Mouse (Mus musculus) liver, embryonic 13.5 days (tissue): ENCODE measurements at regions not wholly inside any gene's neighbourhood (a gene's known extent, or its start where the extent isn't known, plus 50 kb on each side); places are given as distances from the start of the nearest gene placed in this dataset.

ENCODE experiments used
- ATAC-seq: fragments of 200-750 bp; cut with Nextera tagmentation; 2 replicates; pipeline ENCODE4 v1.8.0; 2017; ENCODE audit warnings: low read depth, mild to moderate bottlenecking, moderate number of reproducible peaks, moderate library complexity
- DNase-seq: peaks from one replicate; pipeline ENCODE4 v3.0.0; 2022
- H3K27ac ChIP-seq: fragments of 300-500 bp; sonication (generic); 2 replicates; pipeline ENCODE4 v1.5.1; 2015; ENCODE audit warnings: moderate library complexity, mild to moderate bottlenecking, inconsistent platforms
- H3K27me3 ChIP-seq: fragments of 300-500 bp; sonication (generic); 2 replicates; pipeline ENCODE4 v1.6.1; 2015; ENCODE audit warnings: mild to moderate bottlenecking, inconsistent platforms
- H3K36me3 ChIP-seq: fragments of 300-500 bp; sonication (generic); 2 replicates; pipeline ENCODE4 v1.6.1; 2015; ENCODE audit warnings: mild to moderate bottlenecking, inconsistent platforms
- H3K4me1 ChIP-seq: fragments of 300-500 bp; sonication (generic); replicated peaks from 2 replicates; pipeline ENCODE4 v1.6.1; 2015; ENCODE audit warnings: inconsistent platforms
- H3K4me2 ChIP-seq: fragments of 300-500 bp; sonication (generic); 2 replicates; pipeline ENCODE4 v1.6.1; 2015; ENCODE audit warnings: inconsistent platforms, mild to moderate bottlenecking, moderate library complexity
- H3K4me3 ChIP-seq: fragments of 300-500 bp; sonication (generic); replicated peaks from 2 replicates; pipeline ENCODE4 v1.5.1; 2015; ENCODE audit warnings: mild to moderate bottlenecking, inconsistent platforms
- H3K9ac ChIP-seq: fragments of 300-500 bp; sonication (generic); 2 replicates; pipeline ENCODE4 v1.6.1; 2015; ENCODE audit warnings: mild to moderate bottlenecking, inconsistent platforms
- H3K9me3 ChIP-seq: fragments of 300-500 bp; sonication (generic); replicated peaks from 2 replicates; pipeline ENCODE4 v1.6.1; 2016; ENCODE audit warnings: inconsistent platforms
- WGBS: fragments of 180-500 bp; shearing (Covaris S2); methylation state at CpG from one replicate; pipeline ENCODE4 v1.1.7; 2015; ENCODE audit not compliant: insufficient replicate concordance; 5-methylcytosine and 5-hydroxymethylcytosine counted together

- WGBS: 61% methylated on average over 2 of the region's 2 CpGs
- ATAC-seq (no peak), DNase-seq (no peak)
- Histone ChIP-seq H3K4me2 (no peak overlapping the region), H3K4me1 (no peaks in the 10 kb centered on the region), H3K9ac (no peak overlapping the region), H3K27me3 (no peaks in the 10 kb centered on the region), H3K36me3 (no peaks in the 10 kb centered on the region), H3K27ac (no peak overlapping the region), H3K9me3 (no peaks in the 10 kb centered on the region), H3K4me3 (no peak overlapping the region)
Observed at GRCm38 (mm10) chr1:69370078-69370477, 262.2 kb upstream of the Erbb4 start.

GRCm38 (mm10) chr1:69367531-69367930 is 259.7 kb upstream of the Erbb4 start:
- no peak overlapping the region for H3K27ac ChIP-seq
- ATAC-seq (no peak), DNase-seq (no peak)
- WGBS: 48% methylated on average over 1 of the region's 1 CpGs
- H3K9ac ChIP-seq: no peak overlapping the region
- H3K4me1 ChIP-seq: no peaks in the 10 kb centered on the region
- no peaks in the 10 kb centered on the region for H3K9me3 ChIP-seq
- no peak overlapping the region for H3K4me3 ChIP-seq
- H3K36me3 ChIP-seq: no peaks in the 10 kb centered on the region
- no peaks in the 10 kb centered on the region for H3K27me3 ChIP-seq
- H3K4me2 ChIP-seq: no peak overlapping the region

GRCm38 (mm10) chr1:69364069-69364468 is 256.2 kb upstream of the Erbb4 start:
- H3K27me3 ChIP-seq: no peaks in the 10 kb centered on the region
- H3K9me3 ChIP-seq: no peaks in the 10 kb centered on the region
- no peaks in the 10 kb centered on the region for H3K4me1 ChIP-seq
- no peak overlapping the region for H3K4me2 ChIP-seq
- DNase-seq: no peak
- no peak overlapping the region for H3K9ac ChIP-seq
- H3K36me3 ChIP-seq: no peaks in the 10 kb centered on the region
- H3K27ac ChIP-seq: no peak overlapping the region
- ATAC-seq: no peak
- no peak overlapping the region for H3K4me3 ChIP-seq

GRCm38 (mm10) chr1:69357548-69357947 is 249.7 kb upstream of the Erbb4 start:
- no peak overlapping the region for H3K4me2 ChIP-seq
- WGBS: 27% methylated on average over 7 of the region's 7 CpGs
- H3K27ac ChIP-seq: no peak overlapping the region
- no peak overlapping the region for H3K9ac ChIP-seq
- DNase-seq: no peak
- H3K9me3 ChIP-seq: no peaks in the 10 kb centered on the region
- no peak for ATAC-seq
- no peak overlapping the region for H3K4me3 ChIP-seq
- H3K27me3 ChIP-seq: no peaks in the 10 kb centered on the region
- H3K36me3 ChIP-seq: no peaks in the 10 kb centered on the region
- no peaks in the 10 kb centered on the region for H3K4me1 ChIP-seq

- no peaks in the 10 kb centered on the region for H3K36me3 ChIP-seq
- no peaks in the 10 kb centered on the region for H3K27me3 ChIP-seq
- ATAC-seq (no peak), DNase-seq (no peak)
- no peak overlapping the region for H3K4me2 ChIP-seq
- 67% methylated on average over 2 of the region's 2 CpGs for WGBS
- no peaks in the 10 kb centered on the region for H3K4me1 ChIP-seq
- H3K9me3 ChIP-seq: no peaks in the 10 kb centered on the region
- no peak overlapping the region for H3K27ac ChIP-seq
- no peak overlapping the region for H3K4me3 ChIP-seq
- no peak overlapping the region for H3K9ac ChIP-seq
Observed at GRCm38 (mm10) chr1:69350417-69350816, 242.6 kb upstream of the Erbb4 start.

GRCm38 (mm10) chr1:69349826-69350225 is 242.0 kb upstream of the Erbb4 start:
- Histone ChIP-seq H3K4me3 (no peak overlapping the region), H3K9me3 (no peaks in the 10 kb centered on the region), H3K4me1 (no peaks in the 10 kb centered on the region), H3K4me2 (no peak overlapping the region), H3K9ac (no peak overlapping the region), H3K36me3 (no peaks in the 10 kb centered on the region), H3K27me3 (no peaks in the 10 kb centered on the region), H3K27ac (no peak overlapping the region)
- ATAC-seq (no peak), DNase-seq (no peak)
- WGBS: 34% methylated on average over 6 of the region's 6 CpGs

GRCm38 (mm10) chr1:69342100-69342499 is 234.2 kb upstream of the Erbb4 start:
- no peaks in the 10 kb centered on the region for H3K4me1 ChIP-seq
- ATAC-seq (no peak), DNase-seq (no peak)
- no peak overlapping the region for H3K9ac ChIP-seq
- no peaks in the 10 kb centered on the region for H3K9me3 ChIP-seq
- WGBS: 65% methylated on average over 4 of the region's 4 CpGs
- H3K36me3 ChIP-seq: no peaks in the 10 kb centered on the region
- H3K4me2 ChIP-seq: no peak overlapping the region
- no peak overlapping the region for H3K27ac ChIP-seq
- no peaks in the 10 kb centered on the region for H3K27me3 ChIP-seq
- no peak overlapping the region for H3K4me3 ChIP-seq

- DNase-seq (no peak), ATAC-seq (no peak)
- Histone ChIP-seq H3K36me3 (no peaks in the 10 kb centered on the region), H3K27me3 (no peaks in the 10 kb centered on the region), H3K9me3 (no peaks in the 10 kb centered on the region), H3K9ac (no peak overlapping the region), H3K4me3 (no peak overlapping the region), H3K4me2 (no peak overlapping the region), H3K4me1 (no peaks in the 10 kb centered on the region), H3K27ac (no peak overlapping the region)
- 83% methylated on average over 4 of the region's 4 CpGs for WGBS
Observed at GRCm38 (mm10) chr1:69340481-69340880, 232.6 kb upstream of the Erbb4 start.

- no peak overlapping the region for H3K4me3 ChIP-seq
- ATAC-seq: no peak
- 25% methylated on average over 11 of the region's 11 CpGs for WGBS
Observed at GRCm38 (mm10) chr1:69331418-69332254, 223.8 kb upstream of the Erbb4 start.

GRCm38 (mm10) chr1:69329399-69329798 is 221.5 kb upstream of the Erbb4 start:
- ATAC-seq (no peak), DNase-seq (no peak)
- WGBS: 40% methylated on average over 3 of the region's 3 CpGs
- no peaks in the 10 kb centered on the region for H3K36me3 ChIP-seq
- H3K9ac ChIP-seq: no peak overlapping the region
- H3K27ac ChIP-seq: no peak overlapping the region
- no peaks in the 10 kb centered on the region for H3K4me1 ChIP-seq
- H3K4me3 ChIP-seq: no peak overlapping the region
- H3K4me2 ChIP-seq: no peak overlapping the region
- H3K9me3 ChIP-seq: no peaks in the 10 kb centered on the region
- no peaks in the 10 kb centered on the region for H3K27me3 ChIP-seq

More at GRCm38 (mm10) chr1:69331418-69332254, 223.8 kb upstream of the Erbb4 start:
- Histone ChIP-seq H3K36me3 (no peaks in the 10 kb centered on the region), H3K27me3 (no peaks in the 10 kb centered on the region), H3K27ac (no peak overlapping the region), H3K4me1 (no peaks in the 10 kb centered on the region), H3K9me3 (no peaks in the 10 kb centered on the region), H3K4me2 (peak overlapping the region; percentile 23), H3K9ac (no peak overlapping the region)
- DNase-seq: no peak

GRCm38 (mm10) chr1:69326711-69327110 is 218.9 kb upstream of the Erbb4 start:
- H3K27ac ChIP-seq: no peak overlapping the region
- ATAC-seq (no peak), DNase-seq (no peak)
- WGBS: 76% methylated on average over 8 of the region's 8 CpGs
- H3K9me3 ChIP-seq: no peaks in the 10 kb centered on the region
- no peak overlapping the region for H3K4me3 ChIP-seq
- no peaks in the 10 kb centered on the region for H3K36me3 ChIP-seq
- H3K4me1 ChIP-seq: no peaks in the 10 kb centered on the region
- no peak overlapping the region for H3K4me2 ChIP-seq
- H3K9ac ChIP-seq: no peak overlapping the region
- H3K27me3 ChIP-seq: no peaks in the 10 kb centered on the region

- no peak overlapping the region for H3K4me3 ChIP-seq
- no peaks in the 10 kb centered on the region for H3K36me3 ChIP-seq
- DNase-seq (no peak), ATAC-seq (no peak)
- whole genome bisulfite sequencing: 58% methylated on average over 3 of the region's 3 CpGs
- H3K27me3 ChIP-seq: no peaks in the 10 kb centered on the region
- H3K9ac ChIP-seq: no peak overlapping the region
- no peak overlapping the region for H3K27ac ChIP-seq
- no peak overlapping the region for H3K4me2 ChIP-seq
- no peaks in the 10 kb centered on the region for H3K4me1 ChIP-seq
- H3K9me3 ChIP-seq: no peaks in the 10 kb centered on the region
Observed at GRCm38 (mm10) chr1:69319526-69319925, 211.7 kb upstream of the Erbb4 start.
